Mouse (Mus musculus) CH12.LX (cell line): ENCODE measurements around the gene Apold1.

Experiments
- CHD2 ChIP-seq: IDR thresholded peaks from 2 replicates; pipeline ENCODE4 v1.6.1; 2011; ENCODE audit warnings: low read length, improper control_type of control experiment
- CTCF ChIP-seq, 2 experiments: IDR thresholded peaks in 1 of 2; conservative IDR thresholded peaks in 1 of 2; 2 replicates each; pipeline ENCODE4 v1.5.1; 2011 to 2012; ENCODE audit warnings: low read depth in 2 of 2, low read length in 2 of 2, improper control_type of control experiment in 1 of 2, inconsistent platforms in 1 of 2, mild to moderate bottlenecking in 1 of 2, moderate library complexity in 1 of 2
- EP300 ChIP-seq: IDR thresholded peaks from 2 replicates; pipeline ENCODE4 v1.6.1; 2011; ENCODE audit warnings: low read length, improper control_type of control experiment
- GABPA ChIP-seq: IDR thresholded peaks from 2 replicates; pipeline ENCODE4 v1.6.1; 2012; ENCODE audit warnings: low read depth, low read length, improper control_type of control experiment, inconsistent platforms; ENCODE audit not compliant: insufficient replicate concordance
- JUND ChIP-seq: conservative IDR thresholded peaks from 2 replicates; pipeline ENCODE4 v1.6.1; 2011; ENCODE audit warnings: low read depth, low read length, improper control_type of control experiment
- POLR2A ChIP-seq: IDR thresholded peaks from 2 replicates; pipeline ENCODE4 v1.6.1; 2011; ENCODE audit warnings: low read depth, mild to moderate bottlenecking, improper control_type of control experiment, low read length
- RCOR1 ChIP-seq: conservative IDR thresholded peaks from 2 replicates; pipeline ENCODE4 v1.6.1; 2012; ENCODE audit warnings: low read depth, mild to moderate bottlenecking, inconsistent platforms, low read length, improper control_type of control experiment
- SMC3 ChIP-seq: IDR thresholded peaks from 2 replicates; pipeline ENCODE4 v1.6.1; 2011; ENCODE audit warnings: low read depth, low read length, improper control_type of control experiment
- USF1 ChIP-seq: IDR thresholded peaks from 2 replicates; pipeline ENCODE4 v1.6.1; 2014; ENCODE audit warnings: low read depth, mild to moderate bottlenecking, inconsistent platforms, low read length, improper control_type of control experiment
- ZC3H11A ChIP-seq: IDR thresholded peaks from 2 replicates; pipeline ENCODE4 v1.6.1; 2012; ENCODE audit warnings: low read depth, mild to moderate bottlenecking, inconsistent platforms, low read length, improper control_type of control experiment

- peak in 1 of 2 experiments; percentile 62; a peak in 2 of 4 replicates for TF ChIP-seq CTCF (conservative IDR thresholded peaks at IDR 0.05 in 1 of 2, IDR thresholded peaks at IDR 0.05 in 1 of 2; ENCODE audit: low read depth in 2 of 2, low read length in 2 of 2)
- no peak for TF ChIP-seq JUND
- no peak for TF ChIP-seq USF1
- TF ChIP-seq POLR2A = no peak
- TF ChIP-seq GABPA = no peak
- TF ChIP-seq EP300 = no peak
- no peak for TF ChIP-seq CHD2
- no peak for TF ChIP-seq SMC3
- TF ChIP-seq ZC3H11A = no peak
- no peak for TF ChIP-seq RCOR1
Measured at GRCm38 (mm10) chr6:134984748-134985147, 3.2 kb downstream of the Apold1 start.
